Mouse (Mus musculus): ENCODE measurements around the gene Osbpl9. TPM values are rescaled to one million over a fixed set of nuclear protein-coding genes. Genes with fewer than 3 reads are reported as not detected.

Osbpl9 gene
- polyA plus RNA-seq, 1 experiment from 2014 or later, result 78.6 TPM

- no peak overlapping the region for H3K4me3 ChIP-seq (replicated peaks; ENCODE audit: low read depth, low read length)
- no peak overlapping the region for H3K4me2 ChIP-seq (ENCODE audit: low read length)
- no peaks in the 10 kb centered on the region for H3K9me3 ChIP-seq (replicated peaks; ENCODE audit: low read length)
- DNase-seq (ENCODE audit: low spot score) (no peak), ATAC-seq (replicated peaks; ENCODE audit: low FRiP score, low read depth) (no peak)
- H3K27ac ChIP-seq, result no peak overlapping the region
- H3K9ac ChIP-seq (ENCODE audit: low read depth, low read length), result no peak overlapping the region
- no peak for TF ChIP-seq CTCF (IDR thresholded peaks at IDR 0.05; ENCODE audit: low read depth)
- peaks cover 7% of the 10 kb centered on the region; the same call in 1 of the 2 replicates for H3K36me3 ChIP-seq (ENCODE audit: insufficient read depth, low read length)
- no peaks in the 10 kb centered on the region for H3K27me3 ChIP-seq (ENCODE audit: insufficient read depth, low read length)
- no peaks in the 10 kb centered on the region for H3K4me1 ChIP-seq (replicated peaks; ENCODE audit: insufficient read depth, low read length)
Measured at GRCm38 (mm10) chr4:109105254-109105653, 96.8 kb downstream of the Osbpl9 start.

- Histone ChIP-seq H3K4me3 (replicated peaks; ENCODE audit: low read depth, low read length) (no peak overlapping the region), H3K4me1 (replicated peaks; ENCODE audit: insufficient read depth, low read length) (no peaks in the 10 kb centered on the region), H3K9ac (ENCODE audit: low read depth, low read length) (no peak overlapping the region), H3K4me2 (ENCODE audit: low read length) (no peak overlapping the region), H3K27me3 (ENCODE audit: insufficient read depth, low read length) (no peaks in the 10 kb centered on the region), H3K36me3 (ENCODE audit: insufficient read depth, low read length) (peaks cover 8% of the 10 kb centered on the region; the same call in 1 of the 2 replicates), H3K9me3 (replicated peaks; ENCODE audit: low read length) (no peaks in the 10 kb centered on the region), H3K27ac (0 out of 2 replicates have a peak overlapping the region, but pooled peaks have one; percentile 28)
- peak; percentile 62 for DNase-seq (ENCODE audit: low spot score)
- 0 out of 2 replicates have a peak, but pooled peaks have one; percentile 43 for ATAC-seq (replicated peaks; ENCODE audit: low FRiP score, low read depth)
- WGBS, result 26% methylated on average over 9 of the region's 9 CpGs
- no peak for TF ChIP-seq CTCF (IDR thresholded peaks at IDR 0.05; ENCODE audit: low read depth)
Measured at GRCm38 (mm10) chr4:109103145-109103883, 98.8 kb downstream of the Osbpl9 start.

GRCm38 (mm10) chr4:109102574-109102973, 99.5 kb downstream of the Osbpl9 start:
- TF ChIP-seq CTCF (IDR thresholded peaks at IDR 0.05; ENCODE audit: low read depth), result no peak
- WGBS, result 78% methylated on average over 5 of the region's 5 CpGs
- no peak for DNase-seq (ENCODE audit: low spot score)

GRCm38 (mm10) chr4:109098861-109099260, 103.2 kb downstream of the Osbpl9 start:
- no peak for ATAC-seq (replicated peaks; ENCODE audit: low FRiP score, low read depth)
- no peaks in the 10 kb centered on the region for H3K27me3 ChIP-seq (ENCODE audit: insufficient read depth, low read length)

More at GRCm38 (mm10) chr4:109102574-109102973, 99.5 kb downstream of the Osbpl9 start:
- H3K4me1 ChIP-seq (replicated peaks; ENCODE audit: insufficient read depth, low read length), result no peaks in the 10 kb centered on the region
- no peak overlapping the region for H3K4me2 ChIP-seq (ENCODE audit: low read length)
- no peak overlapping the region for H3K9ac ChIP-seq (ENCODE audit: low read depth, low read length)
- no peaks in the 10 kb centered on the region for H3K9me3 ChIP-seq (replicated peaks; ENCODE audit: low read length)
- H3K4me3 ChIP-seq (replicated peaks; ENCODE audit: low read depth, low read length), result no peak overlapping the region
- peaks cover 8% of the 10 kb centered on the region; the same call in 1 of the 2 replicates for H3K36me3 ChIP-seq (ENCODE audit: insufficient read depth, low read length)
- H3K27ac ChIP-seq, result 0 out of 2 replicates have a peak overlapping the region, but pooled peaks have one; percentile 28
- no peaks in the 10 kb centered on the region for H3K27me3 ChIP-seq (ENCODE audit: insufficient read depth, low read length)
- ATAC-seq (replicated peaks; ENCODE audit: low FRiP score, low read depth), result no peak

GRCm38 (mm10) chr4:109094269-109094668, 107.8 kb downstream of the Osbpl9 start:
- DNase-seq (ENCODE audit: low spot score), result no peak
- H3K9ac ChIP-seq (ENCODE audit: low read depth, low read length), result no peak overlapping the region
- TF ChIP-seq CTCF (IDR thresholded peaks at IDR 0.05; ENCODE audit: low read depth), result no peak
- no peaks in the 10 kb centered on the region for H3K9me3 ChIP-seq (replicated peaks; ENCODE audit: low read length)
- H3K36me3 ChIP-seq (ENCODE audit: insufficient read depth, low read length), result peaks cover 10% of the 10 kb centered on the region
- WGBS, result 62% methylated on average over 2 of the region's 2 CpGs
- ATAC-seq (replicated peaks; ENCODE audit: low FRiP score, low read depth), result no peak
- H3K4me1 ChIP-seq (replicated peaks; ENCODE audit: insufficient read depth, low read length), result no peaks in the 10 kb centered on the region
- H3K27ac ChIP-seq, result no peak overlapping the region
- H3K4me3 ChIP-seq (replicated peaks; ENCODE audit: low read depth, low read length), result no peak overlapping the region
- no peaks in the 10 kb centered on the region for H3K27me3 ChIP-seq (ENCODE audit: insufficient read depth, low read length)
- H3K4me2 ChIP-seq (ENCODE audit: low read length), result no peak overlapping the region

More at GRCm38 (mm10) chr4:109098861-109099260, 103.2 kb downstream of the Osbpl9 start:
- Histone ChIP-seq H3K9ac (ENCODE audit: low read depth, low read length) (no peak overlapping the region), H3K36me3 (ENCODE audit: insufficient read depth, low read length) (peaks cover 8% of the 10 kb centered on the region; the same call in 1 of the 2 replicates), H3K4me3 (replicated peaks; ENCODE audit: low read depth, low read length) (no peak overlapping the region), H3K4me2 (ENCODE audit: low read length) (no peak overlapping the region), H3K4me1 (replicated peaks; ENCODE audit: insufficient read depth, low read length) (no peaks in the 10 kb centered on the region), H3K27ac (no peak overlapping the region), H3K9me3 (replicated peaks; ENCODE audit: low read length) (no peaks in the 10 kb centered on the region)
- WGBS, result 95% methylated on average over 3 of the region's 3 CpGs
- DNase-seq (ENCODE audit: low spot score), result no peak
- TF ChIP-seq CTCF (IDR thresholded peaks at IDR 0.05; ENCODE audit: low read depth), result no peak

GRCm38 (mm10) chr4:109092344-109092743, 109.7 kb downstream of the Osbpl9 start:
- Histone ChIP-seq H3K9ac (ENCODE audit: low read depth, low read length) (no peak overlapping the region), H3K27ac (no peak overlapping the region), H3K4me2 (ENCODE audit: low read length) (no peak overlapping the region), H3K4me1 (replicated peaks; ENCODE audit: insufficient read depth, low read length) (no peaks in the 10 kb centered on the region), H3K4me3 (replicated peaks; ENCODE audit: low read depth, low read length) (no peak overlapping the region), H3K9me3 (replicated peaks; ENCODE audit: low read length) (no peaks in the 10 kb centered on the region), H3K36me3 (ENCODE audit: insufficient read depth, low read length) (peaks cover 10% of the 10 kb centered on the region), H3K27me3 (ENCODE audit: insufficient read depth, low read length) (no peaks in the 10 kb centered on the region)
- WGBS, result 80% methylated on average over 5 of the region's 5 CpGs
- TF ChIP-seq CTCF (IDR thresholded peaks at IDR 0.05; ENCODE audit: low read depth), result no peak
- DNase-seq (ENCODE audit: low spot score), result no peak
- ATAC-seq (replicated peaks; ENCODE audit: low FRiP score, low read depth), result no peak
